Mouse (Mus musculus) layer of hippocampus, adult 18-20 months (tissue): ENCODE results near the gene Slc35b2. TPM values are rescaled to one million over a fixed set of nuclear protein-coding genes. Genes with fewer than 3 reads are reported as not detected.

ENCODE experiments used
- DNase-seq, 2 experiments: peaks; one replicate each; pipeline ENCODE4 v3.0.0; 2022; ENCODE audit warnings: low spot score in 2 of 2
- total RNA-seq, 2 experiments: library from RNA; stranded (reverse); gene quantifications; 2 replicates each; pipeline ENCODE4 v1.2.3; 2021

Gene Slc35b2
- total RNA-seq, 2 experiments from 2014 or later, result 26.2 to 29.9 TPM

GRCm38 (mm10) chr17:45598376-45598775 is 34.7 kb downstream of the Slc35b2 start:
- DNase-seq, result no peak

GRCm38 (mm10) chr17:45598891-45599290 is 35.2 kb downstream of the Slc35b2 start:
- DNase-seq, result no peak

GRCm38 (mm10) chr17:45599446-45600242 is 36.0 kb downstream of the Slc35b2 start, which contains the start of gene Slc29a1:
TSS of gene Slc29a1 (minus strand) at chr17:45599606.
- peak in 1 of 2 experiments; percentile 57 for DNase-seq

GRCm38 (mm10) chr17:45600267-45600666 is 36.6 kb downstream of the Slc35b2 start:
- DNase-seq, result no peak

GRCm38 (mm10) chr17:45601325-45601724 is 37.7 kb downstream of the Slc35b2 start:
- DNase-seq, result no peak

GRCm38 (mm10) chr17:45601877-45602304 is 38.2 kb downstream of the Slc35b2 start, which contains the start of gene Mymx:
TSS of gene Mymx (minus strand) at chr17:45602102.
- no peak for DNase-seq

- no peak for DNase-seq
Measured at GRCm38 (mm10) chr17:45602984-45603383, 39.3 kb downstream of the Slc35b2 start.

GRCm38 (mm10) chr17:45606992-45607879 is 43.6 kb downstream of the Slc35b2 start:
- DNase-seq, result no peak

- DNase-seq, result no peak
Measured at GRCm38 (mm10) chr17:45608396-45608795, 44.7 kb downstream of the Slc35b2 start.

GRCm38 (mm10) chr17:45610144-45610866 is 46.6 kb downstream of the Slc35b2 start:
- peak in 1 of 2 experiments; percentile 46 for DNase-seq

- no peak for DNase-seq
Measured at GRCm38 (mm10) chr17:45612008-45612407, 48.3 kb downstream of the Slc35b2 start.

- no peak for DNase-seq
Measured at GRCm38 (mm10) chr17:45612921-45613320, 49.2 kb downstream of the Slc35b2 start.

- DNase-seq, result no peak
Measured at GRCm38 (mm10) chr17:45616046-45616650, 52.5 kb downstream of the Slc35b2 start.

GRCm38 (mm10) chr17:45616679-45617078 is 53.0 kb downstream of the Slc35b2 start:
- no peak for DNase-seq

Other genes starting within 250 kb of the Slc35b2 start
- gene Cdc5l, start 130.1 kb upstream of the Slc35b2 start, total RNA-seq, result 10 to 100 TPM; 58.7 TPM
- 1 to 10 TPM; 4.4 to 4.7 TPM for gene Spats1, start 88.5 kb upstream of the Slc35b2 start, total RNA-seq
- gene Aars2, start 57.0 kb upstream of the Slc35b2 start, total RNA-seq, result 10 to 100 TPM; 21.9 to 22.7 TPM
- 1 to 10 TPM in 1 of 2 experiments, under 1 TPM in 1; 0.91 to 1.6 TPM for gene Tcte1, start 40.4 kb upstream of the Slc35b2 start, total RNA-seq
- 100 to 1,000 TPM; 112 to 119 TPM for gene Tmem151b, start 14.2 kb upstream of the Slc35b2 start, total RNA-seq
- 1 to 10 TPM; 2.3 to 2.5 TPM for gene Nfkbie, start 8.2 kb upstream of the Slc35b2 start, total RNA-seq
- gene Hsp90ab1, start 9.4 kb downstream of the Slc35b2 start, total RNA-seq, result 1,000 to 10,000 TPM; 1,799 to 1,827 TPM
- gene Slc29a1, start 35.7 kb downstream of the Slc35b2 start, total RNA-seq, result 10 to 100 TPM; 16.4 to 20.4 TPM
- not detected for gene Mymx, start 38.2 kb downstream of the Slc35b2 start, total RNA-seq
- 1 to 10 TPM in 1 of 2 experiments, under 1 TPM in 1; 0.68 to 3.0 TPM for gene Capn11, start 95.5 kb downstream of the Slc35b2 start, total RNA-seq
- gene Mrpl14, start 122.4 kb downstream of the Slc35b2 start, total RNA-seq, result 10 to 100 TPM; 37.2 to 42.5 TPM
- gene Tmem63b, start 123.0 kb downstream of the Slc35b2 start, total RNA-seq, result 100 to 1,000 TPM; 154 to 155 TPM
- gene 1600014C23Rik, start 170.0 kb downstream of the Slc35b2 start, total RNA-seq, result not detected